Mouse (Mus musculus) lung, adult 2 months (tissue): ENCODE data around the gene Usp33.

Experiments
- CTCF ChIP-seq: fragments of 200-500 bp; IDR thresholded peaks from 2 replicates; pipeline ENCODE4 v1.5.1; 2011; ENCODE audit warnings: mild to moderate bottlenecking, low read length, control low read depth; ENCODE audit not compliant: insufficient read depth
- POLR2A ChIP-seq: fragments of 200-500 bp; IDR thresholded peaks from 2 replicates; pipeline ENCODE4 v1.6.1; 2011; ENCODE audit warnings: low read depth, mild to moderate bottlenecking, control low read depth, low read length, borderline replicate concordance; ENCODE audit errors: extremely low read depth

DNA sequence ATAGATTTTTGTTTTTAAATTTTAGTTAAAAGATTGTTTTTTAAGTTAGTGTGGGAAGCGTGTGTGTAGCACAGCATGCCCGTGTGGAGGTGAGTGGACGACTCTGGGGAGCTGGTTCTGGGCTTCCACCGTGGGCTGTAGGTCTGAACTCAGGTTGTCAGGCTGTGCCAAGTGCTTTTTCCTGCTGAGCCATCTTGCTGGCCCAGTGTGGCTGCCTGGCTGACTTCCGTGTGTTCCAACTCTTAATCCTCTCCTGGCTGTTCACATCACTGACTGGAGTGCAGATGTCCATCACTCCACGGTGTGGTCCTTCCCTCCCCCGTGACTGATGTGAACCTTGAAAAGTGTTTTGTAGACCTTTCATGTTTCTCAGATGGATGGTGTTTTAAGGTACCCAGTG, 12.9 kb downstream of the Usp33 start:
- TF ChIP-seq CTCF (no peak), POLR2A (no peak)
